Mouse (Mus musculus) embryo, embryonic 9.5 days (tissue): Measurements from ENCODE around the gene Kcnma1.

Experiments
- DNase-seq: peaks from one replicate; pipeline ENCODE4 v3.0.0-alpha.2; 2017; ENCODE audit errors: extremely low spot score

Kcnma1 gene

GRCm38 (mm10) chr14:23857034-23857433 is 157.3 kb downstream of the Kcnma1 start:
- DNase-seq, result no peak

DNA sequence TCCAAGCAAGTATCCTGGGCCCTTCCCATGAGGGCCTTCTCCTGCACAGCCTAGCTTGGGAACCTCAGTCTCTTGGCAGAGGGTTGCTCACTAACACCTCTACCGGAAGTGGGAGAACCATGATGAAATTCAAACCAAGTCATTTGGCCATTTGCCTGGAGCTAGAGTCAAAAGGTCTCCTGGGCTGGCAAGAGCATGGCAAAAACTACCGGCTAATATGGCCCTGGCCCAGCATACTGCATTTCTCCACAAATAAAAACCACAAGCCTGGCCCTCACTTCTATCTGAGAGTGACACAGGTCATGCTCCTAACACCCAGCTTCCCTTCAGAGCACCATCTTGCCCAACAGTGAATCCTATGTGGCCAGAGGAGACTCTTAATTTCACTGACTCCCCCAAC is 159.3 kb downstream of the Kcnma1 start:
- no peak for DNase-seq

GRCm38 (mm10) chr14:23848529-23849141 is 165.7 kb downstream of the Kcnma1 start:
- DNase-seq, result peak; percentile 3

DNA sequence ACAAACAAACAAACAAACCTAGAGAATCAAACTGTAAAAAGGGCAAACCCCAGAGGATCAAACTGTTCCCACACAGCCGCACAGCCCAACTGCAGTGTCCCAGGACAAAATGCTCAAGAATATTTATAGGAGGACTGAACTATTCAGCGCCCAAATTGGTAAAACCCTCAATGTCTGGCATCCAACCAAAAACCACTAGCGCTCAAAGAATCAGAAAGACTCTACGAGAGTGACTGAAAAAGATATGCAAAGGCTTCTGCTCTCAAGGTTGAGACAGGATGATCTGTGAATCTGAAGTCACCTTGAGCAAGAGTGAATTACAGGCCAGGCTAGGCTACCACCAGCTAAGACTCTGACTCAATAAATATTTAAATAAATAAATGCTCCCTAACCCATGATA is 167.6 kb downstream of the Kcnma1 start:
- no peak for DNase-seq

DNA sequence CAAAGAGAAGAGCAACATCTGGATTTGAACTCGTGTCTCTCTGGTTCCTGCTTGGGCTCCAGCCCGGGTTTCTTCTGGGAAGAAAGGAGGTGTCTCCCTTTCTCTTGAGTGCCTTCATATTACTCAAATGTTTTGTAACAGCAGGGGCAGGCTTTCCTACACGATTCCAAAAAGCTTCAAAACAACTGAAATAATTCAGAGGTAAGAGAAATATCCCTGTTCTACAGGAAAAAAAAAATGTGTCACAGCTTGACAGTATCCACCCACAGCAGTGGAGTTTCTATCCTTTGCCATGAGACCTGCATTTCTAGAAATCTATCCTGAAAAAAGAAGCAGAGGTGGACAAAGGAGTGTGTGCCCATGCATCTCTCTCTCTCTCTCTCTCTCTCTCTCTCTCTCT is 172.3 kb downstream of the Kcnma1 start:
- DNase-seq, result no peak

GRCm38 (mm10) chr14:23839613-23840012 is 174.7 kb downstream of the Kcnma1 start:
- no peak for DNase-seq

DNA sequence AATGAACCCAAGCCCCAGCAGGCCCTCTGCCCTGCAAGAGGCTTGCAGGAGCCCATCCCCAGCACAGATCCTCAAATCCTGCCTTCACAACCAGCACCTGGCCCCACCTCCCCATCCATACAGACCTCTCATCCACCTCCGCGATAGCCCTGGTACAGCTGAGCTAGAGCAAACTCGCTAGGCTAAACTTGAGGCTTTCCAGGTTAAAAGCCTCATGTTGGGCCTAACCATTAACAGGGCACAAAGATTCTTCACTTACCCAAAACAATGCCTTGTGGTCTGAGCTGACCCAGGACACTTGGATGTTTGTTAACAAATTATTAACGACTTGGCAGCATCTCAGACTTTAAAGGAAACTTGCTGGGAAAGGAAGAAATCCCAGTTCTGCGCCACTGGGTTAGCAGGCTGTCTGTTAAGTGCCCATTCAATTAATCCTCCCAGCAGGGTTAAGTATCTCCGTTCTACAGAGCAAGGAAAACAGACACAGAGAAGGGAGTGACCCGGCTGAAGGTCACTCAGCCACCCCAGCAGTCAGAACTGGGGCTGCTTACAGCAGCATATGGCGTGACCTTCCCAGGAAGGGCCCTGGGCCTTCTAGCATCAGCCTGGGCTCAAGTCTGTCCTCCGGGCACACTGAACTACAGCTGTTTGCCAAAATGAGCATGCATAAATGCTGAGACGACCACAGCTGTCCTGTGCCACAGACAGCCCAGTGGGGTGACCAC is 178.7 kb downstream of the Kcnma1 start:
- peak; percentile 10 for DNase-seq

DNA sequence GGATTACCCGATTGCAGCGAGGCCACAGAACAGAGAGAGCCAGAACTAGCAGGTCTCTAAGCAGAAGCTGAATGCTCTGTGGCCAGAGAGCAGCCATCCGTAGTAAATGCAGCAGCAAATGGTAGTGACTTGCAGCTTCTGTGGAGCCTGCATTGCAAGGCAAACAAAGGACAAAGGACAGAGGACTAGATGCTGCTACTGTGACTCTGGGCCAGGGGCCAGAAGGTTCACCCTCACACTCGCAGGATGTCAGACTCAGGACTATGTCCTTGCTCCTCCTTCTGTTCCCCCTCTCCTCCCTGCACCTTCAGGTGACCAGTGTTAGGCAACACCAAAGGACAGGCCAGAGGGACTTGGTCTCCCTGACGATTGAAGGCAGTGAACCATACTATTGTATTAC is 183.0 kb downstream of the Kcnma1 start:
- no peak for DNase-seq

- DNase-seq, result no peak
Observed at GRCm38 (mm10) chr14:23830316-23830715, 184.0 kb downstream of the Kcnma1 start.

DNA sequence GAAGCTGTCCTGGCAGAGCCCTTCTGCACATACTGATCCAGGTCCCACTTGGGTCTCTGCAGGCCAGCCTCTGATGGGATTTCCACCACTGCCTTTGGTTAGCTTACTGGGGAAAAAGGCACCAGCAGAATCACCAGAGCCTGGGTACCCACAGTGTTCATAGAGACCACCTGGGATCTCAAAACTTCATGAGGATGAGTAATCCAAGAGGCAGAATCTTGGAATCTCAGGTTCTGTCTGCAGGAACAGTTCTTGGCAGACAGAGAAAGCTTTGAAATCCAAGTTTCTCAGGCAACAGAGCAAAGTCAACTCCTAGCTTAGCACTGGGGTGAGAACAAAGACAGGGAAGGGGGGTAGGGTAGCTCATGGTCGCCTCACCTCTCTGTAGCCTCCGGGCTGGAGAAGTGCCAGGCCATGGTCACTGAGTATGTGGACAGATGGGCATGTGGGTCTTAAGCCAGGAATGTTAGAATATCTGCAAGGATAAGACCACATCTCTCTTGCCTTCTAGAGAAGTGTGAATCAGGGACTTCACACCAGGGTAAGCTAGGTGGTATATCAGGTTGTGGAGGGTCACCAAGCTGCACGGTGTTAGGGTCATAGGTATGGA is 185.5 kb downstream of the Kcnma1 start:
- no peak for DNase-seq

DNA sequence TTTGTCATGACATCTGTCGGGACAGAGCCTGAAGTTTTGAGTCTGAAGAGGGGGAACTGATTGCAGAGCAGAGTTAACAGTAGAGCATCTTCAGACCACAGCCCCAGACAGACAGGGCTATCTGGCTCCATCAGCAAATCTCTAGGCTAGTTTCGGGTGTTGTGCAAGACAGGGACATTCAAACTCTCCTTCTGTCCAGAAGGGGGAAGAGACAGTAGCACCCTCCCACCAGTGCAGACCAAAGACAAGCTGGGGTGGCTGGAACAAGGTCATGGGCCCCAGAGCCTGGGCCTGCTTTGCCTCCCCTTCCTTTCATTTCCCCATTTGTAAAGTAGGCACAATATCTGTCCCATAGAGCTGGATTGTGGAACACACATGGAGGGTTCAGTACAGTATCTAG is 189.4 kb downstream of the Kcnma1 start:
- DNase-seq, result no peak

GRCm38 (mm10) chr14:23824267-23824666 is 190.0 kb downstream of the Kcnma1 start:
- no peak for DNase-seq

GRCm38 (mm10) chr14:23817585-23817984 is 196.7 kb downstream of the Kcnma1 start:
- no peak for DNase-seq

- no peak for DNase-seq
Observed at GRCm38 (mm10) chr14:23810081-23810480, 204.2 kb downstream of the Kcnma1 start.

GRCm38 (mm10) chr14:23809124-23809523 is 205.2 kb downstream of the Kcnma1 start:
- DNase-seq, result no peak

GRCm38 (mm10) chr14:23806378-23806777 is 207.9 kb downstream of the Kcnma1 start:
- DNase-seq, result no peak

DNA sequence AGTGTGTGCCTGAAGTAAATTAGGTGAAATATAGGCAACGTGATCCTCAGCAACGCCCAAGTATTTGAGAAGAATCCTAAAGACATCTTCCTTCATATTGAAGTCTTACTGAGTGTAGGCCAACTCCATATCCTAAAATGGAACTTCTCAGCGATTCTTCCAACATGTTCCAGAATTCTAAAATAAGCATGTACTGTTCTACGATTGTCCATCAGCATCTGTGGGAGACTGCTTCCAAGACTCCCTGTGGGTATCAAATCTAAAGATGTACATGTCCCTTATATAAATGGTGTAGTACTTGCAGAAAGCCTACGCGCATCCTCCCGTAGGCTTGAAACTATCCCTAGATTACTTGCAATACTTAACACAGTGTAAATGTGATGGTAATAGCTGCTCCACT is 217.4 kb downstream of the Kcnma1 start:
- DNase-seq, result no peak

DNA sequence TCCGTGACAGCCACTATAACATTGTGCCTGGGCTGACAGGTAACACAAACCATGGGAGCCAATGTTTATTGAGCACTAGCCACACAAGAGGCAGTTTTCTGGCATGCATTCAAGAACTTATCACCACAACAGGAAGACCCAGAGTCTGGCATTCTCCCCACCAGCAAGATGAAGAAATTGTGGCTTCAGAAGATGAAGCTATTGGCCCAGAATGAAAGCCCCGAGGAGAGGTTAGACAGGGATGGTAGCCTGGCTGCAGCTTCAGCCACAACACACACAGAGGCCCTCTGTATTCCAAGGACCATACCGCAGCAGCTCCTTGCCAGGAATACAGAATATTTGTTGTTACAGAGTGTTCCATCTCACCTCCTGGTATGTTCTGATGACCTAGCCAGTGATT is 221.6 kb downstream of the Kcnma1 start:
- DNase-seq, result no peak

DNA sequence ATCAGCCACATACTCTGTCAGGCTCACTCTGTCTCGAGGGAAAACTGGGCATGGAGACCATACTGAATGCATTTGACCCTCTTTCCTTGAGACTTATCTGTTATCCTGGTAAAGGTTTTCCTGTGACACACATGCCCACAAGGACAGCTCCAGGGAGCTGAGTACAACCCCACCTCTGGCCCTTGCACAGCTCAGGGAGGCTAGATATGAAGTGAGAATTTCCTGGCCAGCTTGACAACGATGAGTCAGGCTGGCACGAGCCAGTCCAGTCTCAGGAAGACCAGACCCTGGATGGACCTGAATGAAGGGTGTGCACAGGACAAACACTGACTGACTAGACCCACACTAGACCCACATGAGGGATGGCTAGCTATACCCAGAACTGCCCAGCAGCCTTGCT is 222.2 kb downstream of the Kcnma1 start:
- DNase-seq, result no peak

- DNase-seq, result peak; percentile 71
Observed at GRCm38 (mm10) chr14:23791261-23791691, 223.0 kb downstream of the Kcnma1 start.

DNA sequence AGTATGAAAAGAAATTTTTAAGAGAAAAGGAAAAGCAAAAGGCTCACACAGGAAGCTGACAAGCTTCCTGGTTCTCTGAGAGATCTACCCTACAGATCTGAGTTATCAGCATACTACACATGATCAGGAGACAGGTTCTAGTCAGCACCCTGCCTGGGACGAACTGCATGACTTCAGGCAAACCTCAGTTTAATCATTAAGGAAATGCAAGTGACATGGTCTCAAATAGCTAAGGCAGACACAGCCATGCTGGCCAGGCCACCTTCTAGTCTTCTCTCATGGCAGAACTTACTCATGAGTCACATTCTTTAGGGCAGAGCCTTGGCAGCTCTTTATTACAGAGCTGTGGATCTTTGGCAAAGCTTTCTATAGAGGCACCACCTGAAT is 227.6 kb downstream of the Kcnma1 start:
- no peak for DNase-seq

GRCm38 (mm10) chr14:23785921-23786686 is 228.2 kb downstream of the Kcnma1 start:
- no peak for DNase-seq
